Mouse (Mus musculus): ENCODE results near the gene Pou5f1. TPM values are rescaled to one million over a fixed set of nuclear protein-coding genes. Genes with fewer than 3 reads are reported as not detected.
"Not testable (repeated sequence)": the region's sequence is repeated elsewhere in the genome, so short reads cannot be mapped to it uniquely, and the experiment has no call there.

Gene Pou5f1
- not detected in 2 replicates for polyA plus RNA-seq (2015; fragmentation: Nextera tagmentation; extraction: Ambion mirVana)

- H3K4me3 ChIP-seq (ENCODE audit: low read length) = no peak within 1 kb of the TSS
- H3K27me3 ChIP-seq (replicated peaks; ENCODE audit: control insufficient read depth, insufficient read depth, low read length) = peaks cover 3% of the 10 kb centered on the region; the same call in 1 of the 2 replicates
- H3K9me3 ChIP-seq (ENCODE audit: control insufficient read depth, low read length) = no peaks in the 10 kb centered on the region
- no peaks in the 10 kb centered on the region; the same call in 1 of the 2 replicates for H3K4me1 ChIP-seq (ENCODE audit: control insufficient read depth, insufficient read depth, low read length)
- H3K27ac ChIP-seq (ENCODE audit: low read length) = no peak within 1 kb of the TSS
- WGBS = 57% methylated on average over 13 of the region's 13 CpGs
- no peak for ATAC-seq
- no peaks in the 10 kb centered on the region for H3K36me3 ChIP-seq (ENCODE audit: control insufficient read depth, insufficient read depth, low read length)
- no peak within 1 kb of the TSS for H3K9ac ChIP-seq (ENCODE audit: low read depth, low read length)
- H3K4me2 ChIP-seq (ENCODE audit: low read depth, low read length) = no peak within 1 kb of the TSS
Measured at GRCm38 (mm10) chr17:35505776-35506175, at the start of gene Pou5f1. TSS of gene Pou5f1 (plus strand) at chr17:35506018.

DNA sequence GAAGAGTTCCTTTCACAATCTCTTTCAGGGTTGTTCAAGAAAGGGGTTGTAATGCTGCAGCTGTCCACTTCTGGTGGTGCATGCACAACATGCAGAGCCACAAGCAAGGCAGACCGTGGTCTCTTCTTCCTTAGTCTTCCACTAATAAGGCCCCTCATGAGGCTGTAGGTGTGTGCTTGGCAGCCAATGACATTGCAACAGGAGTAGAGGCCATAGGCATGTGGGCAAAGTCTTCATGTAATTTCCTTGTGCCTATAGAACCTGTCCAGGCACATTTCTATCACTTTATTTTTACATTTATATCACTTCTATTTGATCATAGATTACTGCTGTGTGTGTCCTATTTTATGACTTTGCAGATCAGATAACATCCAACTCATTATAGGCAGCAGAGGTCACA lies 47.6 kb upstream of the Pou5f1 start:
- not testable (repeated sequence) for H3K4me3 ChIP-seq (ENCODE audit: low read length); H3K4me1 ChIP-seq (ENCODE audit: control insufficient read depth, insufficient read depth, low read length); H3K9ac ChIP-seq (ENCODE audit: low read depth, low read length); H3K4me2 ChIP-seq (ENCODE audit: low read depth, low read length); H3K9me3 ChIP-seq (ENCODE audit: control insufficient read depth, low read length); H3K27ac ChIP-seq (ENCODE audit: low read length); H3K27me3 ChIP-seq (replicated peaks; ENCODE audit: control insufficient read depth, insufficient read depth, low read length); H3K36me3 ChIP-seq (ENCODE audit: control insufficient read depth, insufficient read depth, low read length)
- WGBS = no CpG with 5 or more reads among the region's 1 CpGs
- peak; percentile 88 for ATAC-seq

GRCm38 (mm10) chr17:35460513-35461341 lies 45.1 kb upstream of the Pou5f1 start:
- not testable (repeated sequence) for H3K9me3 ChIP-seq (ENCODE audit: control insufficient read depth, low read length); H3K27ac ChIP-seq (ENCODE audit: low read length); H3K27me3 ChIP-seq (replicated peaks; ENCODE audit: control insufficient read depth, insufficient read depth, low read length); H3K9ac ChIP-seq (ENCODE audit: low read depth, low read length); H3K4me2 ChIP-seq (ENCODE audit: low read depth, low read length); ATAC-seq; H3K36me3 ChIP-seq (ENCODE audit: control insufficient read depth, insufficient read depth, low read length); H3K4me1 ChIP-seq (ENCODE audit: control insufficient read depth, insufficient read depth, low read length); H3K4me3 ChIP-seq (ENCODE audit: low read length)
- 73% methylated on average over 3 of the region's 9 CpGs for WGBS

DNA sequence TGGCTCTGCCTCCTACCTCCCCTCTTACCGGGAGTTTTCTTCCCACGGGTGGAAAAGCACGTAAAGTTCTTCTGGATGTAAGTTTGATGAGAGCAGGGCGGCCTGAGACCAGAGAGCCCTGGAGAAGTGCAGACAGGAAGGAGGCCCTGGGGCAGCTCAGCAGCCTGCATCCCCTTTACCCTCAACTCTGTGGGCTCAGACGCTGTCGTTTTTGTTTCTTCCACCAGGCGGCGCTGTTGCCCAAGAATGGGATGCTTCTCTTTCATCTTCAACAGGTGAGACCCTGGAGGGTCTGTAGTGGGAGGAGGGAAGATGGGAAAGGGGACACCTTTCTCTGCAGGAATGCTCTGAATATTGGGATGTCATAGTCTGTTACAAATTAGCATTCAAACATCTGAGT lies 40.2 kb upstream of the Pou5f1 start:
- H3K36me3 ChIP-seq (ENCODE audit: control insufficient read depth, insufficient read depth, low read length); H3K4me3 ChIP-seq (ENCODE audit: low read length); ATAC-seq; H3K4me2 ChIP-seq (ENCODE audit: low read depth, low read length); H3K27ac ChIP-seq (ENCODE audit: low read length); H3K9me3 ChIP-seq (ENCODE audit: control insufficient read depth, low read length); H3K4me1 ChIP-seq (ENCODE audit: control insufficient read depth, insufficient read depth, low read length); H3K9ac ChIP-seq (ENCODE audit: low read depth, low read length): not testable (repeated sequence)
- H3K27me3 ChIP-seq (replicated peaks; ENCODE audit: control insufficient read depth, insufficient read depth, low read length) = peaks cover 10% of the 10 kb centered on the region
- WGBS = 10% methylated on average over 8 of the region's 8 CpGs

DNA sequence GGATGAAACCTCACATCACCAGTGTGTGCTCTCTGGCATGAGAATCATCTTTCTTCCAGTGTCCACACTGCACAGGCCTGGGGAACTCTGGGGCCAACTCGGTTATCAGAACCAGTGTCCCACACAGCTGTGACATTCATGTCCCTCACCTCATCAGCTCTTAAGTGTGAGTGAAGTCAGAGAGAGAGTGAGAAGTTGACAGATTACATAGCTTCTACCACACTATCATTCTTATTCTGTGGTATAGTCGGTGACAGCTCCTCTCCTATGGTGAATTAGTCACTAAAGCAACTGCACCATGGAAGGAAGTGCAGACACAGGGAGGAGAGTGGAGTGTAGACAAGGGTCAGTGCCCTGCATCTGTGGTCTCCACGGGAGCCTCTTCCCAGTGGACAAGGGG lies 36.9 kb upstream of the Pou5f1 start:
- ATAC-seq = not testable (repeated sequence)

DNA sequence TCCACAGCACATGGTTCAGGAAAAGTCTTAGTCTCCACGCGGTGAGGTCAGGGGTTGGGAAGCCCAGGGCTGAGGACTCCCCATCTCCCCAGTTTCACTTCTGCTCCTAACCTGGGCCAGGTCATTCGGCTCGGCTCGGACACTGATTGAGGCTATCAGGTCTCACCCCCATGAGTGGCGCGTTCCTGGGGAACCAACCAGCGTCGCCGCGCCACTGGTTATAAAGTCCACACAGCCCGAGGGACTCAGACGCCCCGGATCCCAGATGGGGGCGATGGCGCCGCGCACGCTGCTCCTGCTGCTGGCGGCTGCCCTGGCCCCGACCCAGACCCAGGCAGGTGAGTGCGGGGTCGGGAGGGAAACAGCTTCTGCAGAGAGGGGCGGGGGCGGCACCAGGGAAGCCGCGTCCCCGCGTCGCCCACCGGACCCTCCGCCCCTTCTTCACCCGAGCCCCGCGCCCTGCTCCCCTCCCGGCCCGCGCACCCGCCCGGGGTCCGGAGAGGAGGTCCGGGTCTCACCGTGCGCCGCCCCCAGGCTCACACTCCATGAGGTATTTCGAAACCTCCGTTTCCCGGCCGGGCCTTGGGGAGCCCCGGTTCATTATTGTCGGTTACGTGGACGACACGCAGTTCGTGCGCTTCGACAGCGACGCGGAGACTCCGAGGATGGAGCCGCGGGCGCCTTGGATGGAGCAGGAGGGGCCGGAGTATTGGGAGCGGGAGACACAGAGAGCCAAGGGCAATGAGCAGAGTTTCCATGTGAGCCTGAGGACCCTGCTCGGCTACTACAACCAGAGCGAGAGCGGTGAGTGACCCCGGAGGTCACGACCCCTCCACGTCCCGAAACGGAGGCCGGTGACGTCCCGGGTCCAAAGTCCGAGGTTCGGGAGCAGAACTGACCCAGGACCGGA lies 35.7 kb upstream of the Pou5f1 start, which contains the start of gene H2-Q10:
Gene H2-Q10 (plus strand): TSS at position 248 of the 910 bp plus-strand sequence.
- WGBS = 2% methylated on average over 76 of the region's 80 CpGs
- peak within 1 kb of the TSS; percentile 58 for H3K4me3 ChIP-seq (ENCODE audit: low read length)
- H3K4me1 ChIP-seq (ENCODE audit: control insufficient read depth, insufficient read depth, low read length) = peaks cover 8% of the 10 kb centered on the region
- peak within 1 kb of the TSS; percentile 68 for H3K9ac ChIP-seq (ENCODE audit: low read depth, low read length)
- peak within 1 kb of the TSS; percentile 95 for H3K4me2 ChIP-seq (ENCODE audit: low read depth, low read length)
- H3K27me3 ChIP-seq (replicated peaks; ENCODE audit: control insufficient read depth, insufficient read depth, low read length) = peaks cover 12% of the 10 kb centered on the region
- no peaks in the 10 kb centered on the region for H3K36me3 ChIP-seq (ENCODE audit: control insufficient read depth, insufficient read depth, low read length)
- no peaks in the 10 kb centered on the region for H3K9me3 ChIP-seq (ENCODE audit: control insufficient read depth, low read length)
- peak; percentile 85 for ATAC-seq
- H3K27ac ChIP-seq (ENCODE audit: low read length) = no peak within 1 kb of the TSS

More for the DNA sequence above, 36.9 kb upstream of the Pou5f1 start:
- not testable (repeated sequence) for H3K27ac ChIP-seq (ENCODE audit: low read length); H3K4me3 ChIP-seq (ENCODE audit: low read length); H3K4me2 ChIP-seq (ENCODE audit: low read depth, low read length); H3K9me3 ChIP-seq (ENCODE audit: control insufficient read depth, low read length); H3K9ac ChIP-seq (ENCODE audit: low read depth, low read length); H3K36me3 ChIP-seq (ENCODE audit: control insufficient read depth, insufficient read depth, low read length); H3K4me1 ChIP-seq (ENCODE audit: control insufficient read depth, insufficient read depth, low read length)
- WGBS = 70% methylated on average over 3 of the region's 3 CpGs
- H3K27me3 ChIP-seq (replicated peaks; ENCODE audit: control insufficient read depth, insufficient read depth, low read length) = peaks cover 12% of the 10 kb centered on the region

- Histone ChIP-seq H3K36me3 (ENCODE audit: control insufficient read depth, insufficient read depth, low read length) (no peaks in the 10 kb centered on the region), H3K27me3 (replicated peaks; ENCODE audit: control insufficient read depth, insufficient read depth, low read length) (no peaks in the 10 kb centered on the region), H3K4me2 (ENCODE audit: low read depth, low read length) (no peak overlapping the region), H3K9me3 (ENCODE audit: control insufficient read depth, low read length) (no peaks in the 10 kb centered on the region), H3K9ac (ENCODE audit: low read depth, low read length) (no peak overlapping the region), H3K27ac (ENCODE audit: low read length) (no peak overlapping the region), H3K4me1 (ENCODE audit: control insufficient read depth, insufficient read depth, low read length) (no peaks in the 10 kb centered on the region), H3K4me3 (ENCODE audit: low read length) (no peak overlapping the region)
- WGBS = 2% methylated on average over 9 of the region's 9 CpGs
- 0 out of 2 replicates have a peak, but pooled peaks have one; percentile 42 for ATAC-seq
Measured at GRCm38 (mm10) chr17:35484066-35484465, 21.8 kb upstream of the Pou5f1 start.

DNA sequence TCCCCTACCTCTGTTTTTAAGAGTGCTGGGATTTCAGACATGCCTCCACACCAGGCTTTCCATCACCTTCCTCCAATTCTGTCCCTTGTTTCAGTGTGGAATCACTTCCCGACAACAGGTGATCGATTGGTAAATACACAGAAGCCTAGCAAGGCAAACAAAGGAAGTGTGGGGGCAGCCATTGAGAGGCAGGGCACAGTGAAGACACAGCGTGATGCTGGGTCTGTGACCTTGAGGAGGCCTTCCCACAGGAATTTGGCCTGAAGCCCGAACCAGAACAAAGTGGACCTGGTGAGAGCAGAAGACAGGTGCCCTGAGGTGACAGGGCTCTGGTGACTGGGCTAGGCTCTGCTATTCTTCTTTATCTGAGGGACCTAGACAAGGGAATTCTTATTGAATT lies 20.1 kb upstream of the Pou5f1 start:
- no peak overlapping the region for H3K9ac ChIP-seq (ENCODE audit: low read depth, low read length)
- no peaks in the 10 kb centered on the region for H3K36me3 ChIP-seq (ENCODE audit: control insufficient read depth, insufficient read depth, low read length)
- no peak overlapping the region for H3K4me3 ChIP-seq (ENCODE audit: low read length)
- no peaks in the 10 kb centered on the region for H3K27me3 ChIP-seq (replicated peaks; ENCODE audit: control insufficient read depth, insufficient read depth, low read length)
- no peaks in the 10 kb centered on the region for H3K9me3 ChIP-seq (ENCODE audit: control insufficient read depth, low read length)
- no peak overlapping the region for H3K4me2 ChIP-seq (ENCODE audit: low read depth, low read length)
- WGBS = 26% methylated on average over 4 of the region's 4 CpGs
- no peak overlapping the region for H3K27ac ChIP-seq (ENCODE audit: low read length)
- no peaks in the 10 kb centered on the region for H3K4me1 ChIP-seq (ENCODE audit: control insufficient read depth, insufficient read depth, low read length)
- ATAC-seq = no peak

DNA sequence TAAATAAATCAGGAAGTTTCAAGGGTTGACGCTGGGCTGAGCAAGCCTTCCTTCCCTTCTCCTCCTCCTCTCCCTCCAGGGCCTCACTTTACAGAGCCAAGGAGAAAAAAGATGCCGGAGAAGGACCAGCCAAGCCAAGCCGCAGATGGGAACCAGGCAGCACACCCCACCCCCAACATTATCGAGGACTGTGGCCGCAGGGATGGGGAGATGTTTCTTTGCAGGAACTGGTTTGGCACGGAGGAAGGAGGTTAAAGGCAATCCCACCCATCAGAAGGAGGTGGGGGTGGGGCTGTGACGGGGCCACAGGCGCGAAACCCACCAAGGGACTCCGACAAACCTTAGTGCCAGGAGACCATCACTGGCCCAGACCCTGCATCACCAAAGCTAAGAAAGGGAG lies 19.1 kb upstream of the Pou5f1 start:
- Histone ChIP-seq H3K4me1 (ENCODE audit: control insufficient read depth, insufficient read depth, low read length) (no peaks in the 10 kb centered on the region), H3K4me2 (ENCODE audit: low read depth, low read length) (no peak overlapping the region), H3K4me3 (ENCODE audit: low read length) (no peak overlapping the region), H3K9ac (ENCODE audit: low read depth, low read length) (no peak overlapping the region), H3K9me3 (ENCODE audit: control insufficient read depth, low read length) (no peaks in the 10 kb centered on the region), H3K27me3 (replicated peaks; ENCODE audit: control insufficient read depth, insufficient read depth, low read length) (no peaks in the 10 kb centered on the region), H3K27ac (ENCODE audit: low read length) (no peak overlapping the region), H3K36me3 (ENCODE audit: control insufficient read depth, insufficient read depth, low read length) (no peaks in the 10 kb centered on the region)
- 49% methylated on average over 10 of the region's 10 CpGs for WGBS
- no peak for ATAC-seq

All from intestine, embryonic 16.5 days (tissue).